Mouse (Mus musculus): ENCODE results near the gene Epha7.

Gene Epha7

GRCm38 (mm10) chr4:28899373-28899772, 86.4 kb downstream of the Epha7 start:
- no peak for DNase-seq (ENCODE audit: inconsistent age in 2 of 2, low spot score in 1 of 2)

DNA sequence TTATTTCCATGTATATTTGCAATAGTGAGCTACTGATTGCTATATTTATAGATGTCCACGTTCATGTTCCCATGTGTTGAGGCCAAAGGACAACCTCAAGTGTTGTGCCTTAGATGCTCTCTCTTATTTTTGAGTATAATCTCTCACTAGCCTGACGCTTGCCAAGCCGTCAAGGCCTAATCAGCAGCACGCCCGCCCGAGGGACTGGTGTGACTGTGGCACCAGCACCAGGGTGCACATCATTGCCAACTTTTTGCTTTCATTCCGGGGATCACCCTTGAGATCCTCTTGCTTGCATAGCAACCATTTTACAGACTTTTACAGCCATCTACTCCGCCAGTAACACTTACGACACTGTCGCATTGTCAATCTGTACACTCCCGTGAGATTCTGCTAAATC, 86.9 kb downstream of the Epha7 start:
- no peak for DNase-seq (ENCODE audit: inconsistent age in 2 of 2, low spot score in 1 of 2)

GRCm38 (mm10) chr4:28901496-28901895, 88.6 kb downstream of the Epha7 start:
- DNase-seq (ENCODE audit: inconsistent age in 2 of 2, low spot score in 1 of 2): no peak

DNA sequence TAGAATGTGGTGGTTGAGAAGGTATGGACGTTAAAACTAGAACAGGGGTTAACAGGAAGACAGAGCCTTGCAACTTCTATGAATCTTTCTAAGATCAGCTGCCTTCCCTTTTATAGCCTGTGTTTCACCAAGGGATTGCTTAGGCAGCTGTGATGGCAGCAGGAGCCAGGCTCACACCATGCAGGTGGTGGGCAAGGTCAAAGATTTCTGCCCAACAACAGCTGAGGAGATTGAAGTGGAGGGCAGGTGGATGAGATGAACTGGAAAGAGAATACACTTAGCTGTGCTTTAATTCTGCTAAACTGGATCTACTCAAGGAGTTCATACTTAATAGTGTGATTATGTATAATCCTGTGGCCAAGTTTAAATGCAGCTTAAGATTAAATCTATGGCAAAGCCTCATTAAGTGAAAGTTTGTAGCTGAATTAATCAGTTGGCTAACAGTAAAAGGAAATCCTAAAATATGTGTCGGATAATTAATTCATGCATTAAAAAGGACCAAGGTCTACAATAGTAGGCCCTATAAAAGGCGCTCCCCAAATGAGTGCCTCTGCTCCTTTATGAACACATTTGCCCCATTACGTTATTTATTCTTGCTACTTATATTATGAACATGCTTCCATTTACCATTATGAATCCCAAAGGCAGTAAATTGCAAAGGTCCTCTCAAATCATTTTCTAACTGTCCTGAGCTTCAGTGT, 89.2 kb downstream of the Epha7 start:
- no peak for DNase-seq (ENCODE audit: inconsistent age in 2 of 2, low spot score in 1 of 2)

GRCm38 (mm10) chr4:28906985-28907384, 94.1 kb downstream of the Epha7 start:
- DNase-seq (ENCODE audit: inconsistent age in 2 of 2, low spot score in 1 of 2): no peak

DNA sequence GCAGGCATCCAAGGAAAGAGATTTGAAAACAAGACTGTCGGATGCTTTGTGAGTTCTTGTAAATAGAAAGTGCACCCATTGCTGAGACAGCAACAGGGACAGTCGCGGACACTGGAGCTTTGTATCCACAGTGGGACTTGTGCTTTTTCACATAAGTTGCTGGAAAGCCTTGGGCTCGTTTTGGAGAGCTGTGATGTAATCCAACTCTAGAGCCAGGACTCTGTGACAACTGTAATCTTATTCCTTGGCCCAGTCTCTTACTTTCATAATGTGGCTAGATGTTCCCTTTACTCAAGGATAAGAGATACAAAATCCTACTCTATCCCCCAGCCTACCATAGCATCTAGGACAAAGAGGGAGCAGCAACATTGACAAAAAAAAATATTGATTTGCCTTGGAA, 97.2 kb downstream of the Epha7 start:
- no peak for DNase-seq (ENCODE audit: inconsistent age in 2 of 2, low spot score in 1 of 2)

DNA sequence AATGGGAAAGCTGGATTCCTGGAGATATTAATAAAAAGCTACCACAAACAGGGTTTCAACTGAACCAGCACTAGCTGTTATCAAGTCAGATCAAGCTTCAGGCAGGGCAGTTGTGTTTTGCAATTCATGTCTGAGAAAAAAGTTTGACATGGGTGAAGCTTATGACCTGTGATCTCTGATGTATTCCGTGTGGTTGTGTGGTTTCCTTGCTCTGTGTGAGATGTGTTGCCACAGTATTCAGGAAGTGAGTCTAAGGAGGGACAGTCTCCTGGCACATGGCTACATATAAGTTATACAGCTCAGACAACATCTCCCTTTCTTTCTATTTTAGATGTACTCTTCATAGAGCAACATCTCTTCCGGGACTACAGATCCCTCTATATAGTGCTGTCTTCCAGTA, 99.1 kb downstream of the Epha7 start:
- DNase-seq (ENCODE audit: inconsistent age in 2 of 2, low spot score in 1 of 2): no peak

- DNase-seq (ENCODE audit: inconsistent age in 2 of 2, low spot score in 1 of 2): no peak
Observed at GRCm38 (mm10) chr4:28913613-28914012, 100.7 kb downstream of the Epha7 start.

- DNase-seq (ENCODE audit: inconsistent age in 2 of 2, low spot score in 1 of 2): no peak
Observed at GRCm38 (mm10) chr4:28920645-28921044, 107.7 kb downstream of the Epha7 start.

GRCm38 (mm10) chr4:28926072-28926471, 113.1 kb downstream of the Epha7 start:
- no peak for DNase-seq (ENCODE audit: inconsistent age in 2 of 2, low spot score in 1 of 2)

- no peak for DNase-seq (ENCODE audit: inconsistent age in 2 of 2, low spot score in 1 of 2)
Observed at GRCm38 (mm10) chr4:28933431-28933830, 120.5 kb downstream of the Epha7 start.

- DNase-seq (ENCODE audit: inconsistent age in 2 of 2, low spot score in 1 of 2): no peak
Observed at GRCm38 (mm10) chr4:28934802-28935201, 121.9 kb downstream of the Epha7 start.

DNA sequence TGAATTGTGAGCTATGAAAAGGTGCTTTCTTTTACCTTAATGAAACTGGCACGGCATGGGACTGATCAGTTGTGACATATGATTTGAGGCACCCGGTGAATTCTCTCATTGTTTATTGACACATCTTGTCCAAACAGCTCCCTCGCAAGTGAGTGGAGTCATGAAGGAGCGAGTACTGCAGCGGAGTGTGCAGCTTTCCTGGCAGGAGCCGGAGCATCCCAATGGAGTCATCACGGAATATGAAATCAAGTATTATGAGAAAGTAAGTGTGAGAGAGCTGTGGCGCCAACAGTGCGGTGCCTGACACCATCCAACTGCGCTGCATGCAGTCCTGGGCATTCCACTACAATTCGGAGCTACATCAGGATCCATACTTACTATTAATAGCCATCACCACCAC, 122.6 kb downstream of the Epha7 start:
- no peak for DNase-seq (ENCODE audit: inconsistent age in 2 of 2, low spot score in 1 of 2)

DNA sequence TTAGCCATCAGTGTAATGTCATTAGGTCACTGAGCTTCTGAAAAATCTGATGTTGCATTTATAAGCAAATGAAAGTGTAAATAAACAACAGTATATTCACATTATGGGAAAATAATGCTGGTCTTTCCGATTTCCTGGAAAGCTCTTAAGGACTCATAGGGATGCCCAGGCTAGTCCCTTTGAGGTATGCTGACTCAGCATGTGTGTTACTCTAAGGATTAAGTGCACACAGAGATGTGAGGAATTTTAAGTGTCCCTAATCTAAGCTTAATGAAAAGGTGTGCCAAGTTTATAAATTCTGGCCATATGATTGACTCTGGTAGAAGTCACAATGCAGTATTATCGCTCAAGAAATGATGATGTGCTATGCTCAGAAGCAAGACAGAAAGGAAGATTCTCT, 127.8 kb downstream of the Epha7 start:
- no peak for DNase-seq (ENCODE audit: inconsistent age in 2 of 2, low spot score in 1 of 2)

DNA sequence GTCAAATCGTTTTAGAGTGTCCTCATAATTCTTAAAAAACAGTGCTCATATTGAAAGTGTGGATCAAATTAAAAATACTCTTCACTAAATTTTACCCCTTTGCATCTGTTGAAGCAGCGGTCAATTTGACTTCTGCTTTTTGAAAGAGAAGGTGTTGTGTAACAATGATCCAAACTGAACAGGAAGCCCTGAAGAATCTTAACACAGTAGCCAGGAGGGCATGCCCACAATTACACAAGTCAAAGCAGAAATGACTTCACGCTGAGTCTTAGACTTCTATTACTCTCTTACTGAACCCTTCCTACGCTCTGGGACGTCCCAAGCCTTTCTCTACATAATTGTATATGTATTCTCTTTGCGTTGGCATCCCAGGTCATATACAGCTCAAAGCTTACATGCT, 131.3 kb downstream of the Epha7 start:
- DNase-seq (ENCODE audit: inconsistent age in 2 of 2, low spot score in 1 of 2): no peak

DNA sequence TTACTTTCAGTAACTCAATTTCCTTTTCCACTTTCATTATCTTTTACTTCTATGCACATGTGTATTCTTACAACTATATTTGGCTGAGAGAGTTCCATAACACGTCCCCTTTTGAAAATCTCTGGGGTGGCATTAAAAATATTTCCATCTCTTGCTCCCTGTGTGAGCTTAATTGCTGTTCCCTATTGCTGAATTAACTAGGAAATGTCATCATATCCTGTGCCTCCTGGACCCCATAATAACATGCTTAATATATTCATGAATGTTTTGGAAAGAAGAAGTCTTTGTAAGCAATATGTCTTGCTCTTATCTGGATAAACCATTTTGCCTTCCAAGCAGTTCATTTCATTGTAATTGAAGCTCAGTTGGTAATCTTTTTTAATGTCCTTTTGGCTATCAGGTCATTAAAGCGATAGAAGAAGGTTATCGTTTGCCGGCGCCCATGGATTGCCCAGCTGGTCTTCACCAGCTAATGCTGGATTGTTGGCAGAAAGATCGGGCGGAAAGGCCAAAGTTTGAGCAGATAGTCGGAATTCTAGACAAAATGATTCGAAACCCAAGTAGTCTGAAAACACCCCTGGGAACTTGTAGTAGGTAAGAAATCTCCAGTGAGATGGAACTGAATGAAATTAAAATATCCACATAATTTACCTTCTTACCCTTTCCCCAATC, 148.1 kb downstream of the Epha7 start:
- no peak for DNase-seq (ENCODE audit: inconsistent age in 2 of 2, low spot score in 1 of 2)

GRCm38 (mm10) chr4:28967584-28968315, 154.8 kb downstream of the Epha7 start:
- DNase-seq (ENCODE audit: inconsistent age in 2 of 2, low spot score in 1 of 2): no peak

- DNase-seq (ENCODE audit: inconsistent age in 2 of 2, low spot score in 1 of 2): no peak
Observed at GRCm38 (mm10) chr4:28998462-28999286, 185.7 kb downstream of the Epha7 start.

DNA sequence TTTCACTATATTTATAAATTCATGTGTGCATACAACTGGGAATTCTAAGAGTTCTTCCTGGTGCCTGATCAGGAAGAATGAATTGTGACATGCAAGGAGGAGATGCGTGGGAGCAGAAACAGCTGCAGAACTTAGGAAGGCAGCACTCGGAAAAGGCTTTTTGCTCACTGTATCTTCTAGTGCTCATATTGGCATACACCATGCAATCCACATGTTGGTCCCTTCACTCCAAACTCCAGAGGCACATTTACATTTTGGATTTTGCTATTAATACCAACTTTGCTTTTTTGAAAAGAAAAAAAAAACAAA, 186.3 kb downstream of the Epha7 start:
- no peak for DNase-seq (ENCODE audit: inconsistent age in 2 of 2, low spot score in 1 of 2)

GRCm38 (mm10) chr4:29010333-29010732, 197.4 kb downstream of the Epha7 start:
- DNase-seq (ENCODE audit: inconsistent age in 2 of 2, low spot score in 1 of 2): no peak

Measured in adrenal gland, adult (tissue).